Comparison of ENCODE assay signal across 9 mouse cellular contexts in the genomic region with DNA sequence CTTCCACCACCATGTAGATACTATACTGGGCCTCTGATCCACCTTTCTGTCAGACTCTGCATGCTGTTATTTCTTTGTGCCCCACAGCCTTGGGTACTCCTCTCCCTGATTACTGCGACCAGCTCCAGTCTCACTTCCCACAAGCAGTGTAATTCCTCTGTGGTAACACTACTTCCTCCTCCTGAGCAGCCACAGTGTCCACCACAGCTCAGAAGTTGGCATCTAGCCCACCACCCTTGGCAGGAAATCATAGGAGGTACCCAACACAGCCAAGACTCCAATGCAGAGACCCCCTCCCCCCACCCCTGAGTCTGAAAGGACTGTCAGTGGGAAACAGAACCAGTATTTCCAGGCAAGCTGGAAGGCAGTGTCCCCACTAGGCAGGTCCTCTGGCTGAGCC. TPM values are rescaled to one million over a fixed set of nuclear protein-coding genes. Genes with fewer than 3 reads are reported as not detected.
DNase-seq lines count a peak whose midpoint lies in the region; ATAC-seq lines count a peak whose summit lies in the region.
"Had no signal": no experiment of that assay in that cellular context is flagged by ENCODE, and none has a peak within 500 bp of the region (broad histone marks: within the 10 kb centered on the region; RNA-seq: fewer than 3 reads in every experiment).

No protein-coding gene starts in this region.

- peak; percentile 77; the same call in 1 of the 2 replicates for ATAC-seq in forebrain, embryonic 14.5 days
- no peak for ATAC-seq in forebrain, embryonic 12.5 days (ENCODE audit: low FRiP score)
- peak; percentile 79 for ATAC-seq in hindbrain, embryonic 16.5 days
- peak; percentile 91 for ATAC-seq in lung, embryonic 16.5 days (ENCODE audit: low read depth)
- ATAC-seq in stomach, embryonic 16.5 days (ENCODE audit: insufficient read depth, low FRiP score): peak; percentile 28

- no peak overlapping the region for H3K4me3 ChIP-seq in forebrain, embryonic 14.5 days (ENCODE audit: low read depth, low read length)
- H3K4me3 ChIP-seq in forebrain, embryonic 12.5 days (replicated peaks): no peak overlapping the region
- H3K4me3 ChIP-seq in hindbrain, embryonic 16.5 days (ENCODE audit: low read length): no peak overlapping the region
- no peak overlapping the region for H3K4me3 ChIP-seq in lung, embryonic 16.5 days (ENCODE audit: low read length)
- no peak overlapping the region for H3K4me3 ChIP-seq in stomach, embryonic 16.5 days (replicated peaks; ENCODE audit: low read length)

- no peak overlapping the region for H3K9ac ChIP-seq in forebrain, embryonic 14.5 days (ENCODE audit: low read length)
- no peak overlapping the region for H3K9ac ChIP-seq in forebrain, embryonic 12.5 days
- H3K9ac ChIP-seq in hindbrain, embryonic 16.5 days (ENCODE audit: low read depth, low read length): no peak overlapping the region
- no peak overlapping the region for H3K9ac ChIP-seq in lung, embryonic 16.5 days (ENCODE audit: low read length)
- H3K9ac ChIP-seq in stomach, embryonic 16.5 days (ENCODE audit: low read length): no peak overlapping the region

- WGBS in forebrain, embryonic 14.5 days: 89% methylated on average over 1 of the region's 1 CpGs
- WGBS in forebrain, embryonic 12.5 days: 84% methylated on average over 1 of the region's 1 CpGs
- WGBS in hindbrain, embryonic 16.5 days: 72% methylated on average over 1 of the region's 1 CpGs
- 31% methylated on average over 1 of the region's 1 CpGs for WGBS in lung, embryonic 16.5 days
- WGBS in stomach, embryonic 16.5 days: 70% methylated on average over 1 of the region's 1 CpGs

- H3K9me3 ChIP-seq in forebrain, embryonic 14.5 days (replicated peaks; ENCODE audit: control insufficient read depth, low read length): no peaks in the 10 kb centered on the region
- H3K9me3 ChIP-seq in forebrain, embryonic 12.5 days: no peaks in the 10 kb centered on the region
- H3K9me3 ChIP-seq in hindbrain, embryonic 16.5 days (ENCODE audit: control insufficient read depth, low read length): no peaks in the 10 kb centered on the region
- H3K9me3 ChIP-seq in lung, embryonic 16.5 days (ENCODE audit: control insufficient read depth, low read length): no peaks in the 10 kb centered on the region
- H3K9me3 ChIP-seq in stomach, embryonic 16.5 days (replicated peaks; ENCODE audit: control insufficient read depth, low read length): no peaks in the 10 kb centered on the region

- no peak overlapping the region; the same call in 1 of the 2 replicates for H3K27ac ChIP-seq in forebrain, embryonic 14.5 days (ENCODE audit: low read depth, low read length)
- no peak overlapping the region for H3K27ac ChIP-seq in forebrain, embryonic 12.5 days
- H3K27ac ChIP-seq in hindbrain, embryonic 16.5 days (ENCODE audit: low read depth, low read length): peak overlapping the region; percentile 50
- H3K27ac ChIP-seq in lung, embryonic 16.5 days (ENCODE audit: low read length): peak overlapping the region; percentile 45; the same call in 1 of the 2 replicates
- 0 out of 2 replicates have a peak overlapping the region, but pooled peaks have one; percentile 8 for H3K27ac ChIP-seq in stomach, embryonic 16.5 days (ENCODE audit: low read length)
- H3K27ac ChIP-seq: macrophage had no signal

- H3K27me3 ChIP-seq in forebrain, embryonic 14.5 days (replicated peaks; ENCODE audit: control insufficient read depth, insufficient read depth, low read length): no peaks in the 10 kb centered on the region
- H3K27me3 ChIP-seq in forebrain, embryonic 12.5 days: no peaks in the 10 kb centered on the region
- H3K27me3 ChIP-seq in hindbrain, embryonic 16.5 days (replicated peaks; ENCODE audit: control insufficient read depth, insufficient read depth, low read length): no peaks in the 10 kb centered on the region
- H3K27me3 ChIP-seq in lung, embryonic 16.5 days (ENCODE audit: control insufficient read depth, insufficient read depth, low read depth, low read length): no peaks in the 10 kb centered on the region
- H3K27me3 ChIP-seq in stomach, embryonic 16.5 days (ENCODE audit: control insufficient read depth, insufficient read depth, low read length): no peaks in the 10 kb centered on the region

- DNase-seq in forebrain, embryonic 14.5 days (ENCODE audit: low spot score): peak; percentile 75
- peak; percentile 45 for DNase-seq in ovary, postnatal 36 days (ENCODE audit: low spot score)
- no peak for DNase-seq in ovary, adult 18-20 months (ENCODE audit: low spot score)
- DNase-seq in c-Kit-positive CD71-positive TER-119-positive erythroid progenitor cells, embryonic 14.5 days (ENCODE audit: low spot score): no peak

- no peak overlapping the region for H3K4me2 ChIP-seq in forebrain, embryonic 14.5 days (ENCODE audit: low read length)
- H3K4me2 ChIP-seq in forebrain, embryonic 12.5 days: no peak overlapping the region
- no peak overlapping the region for H3K4me2 ChIP-seq in hindbrain, embryonic 16.5 days (ENCODE audit: low read length)
- no peak overlapping the region for H3K4me2 ChIP-seq in lung, embryonic 16.5 days (ENCODE audit: low read depth, low read length)
- H3K4me2 ChIP-seq in stomach, embryonic 16.5 days (ENCODE audit: low read depth, low read length): no peak overlapping the region

- peaks cover 38% of the 10 kb centered on the region for H3K36me3 ChIP-seq in forebrain, embryonic 14.5 days (ENCODE audit: control insufficient read depth, insufficient read depth, low read length)
- H3K36me3 ChIP-seq in forebrain, embryonic 12.5 days (replicated peaks): peaks cover 34% of the 10 kb centered on the region
- peaks cover 5% of the 10 kb centered on the region; the same call in 1 of the 2 replicates for H3K36me3 ChIP-seq in hindbrain, embryonic 16.5 days (ENCODE audit: control insufficient read depth, insufficient read depth, low read length)
- H3K36me3 ChIP-seq in lung, embryonic 16.5 days (ENCODE audit: control insufficient read depth, insufficient read depth, low read length): no peaks in the 10 kb centered on the region
- no peaks in the 10 kb centered on the region for H3K36me3 ChIP-seq in stomach, embryonic 16.5 days (ENCODE audit: control insufficient read depth, insufficient read depth, low read length)

- H3K4me1 ChIP-seq in forebrain, embryonic 14.5 days (ENCODE audit: control insufficient read depth, insufficient read depth, low read length): 0 out of 2 replicates have a peak, but pooled peaks cover 3% of the 10 kb centered on the region
- peaks cover 4% of the 10 kb centered on the region; the same call in 1 of the 2 replicates for H3K4me1 ChIP-seq in forebrain, embryonic 12.5 days
- peaks cover 8% of the 10 kb centered on the region for H3K4me1 ChIP-seq in hindbrain, embryonic 16.5 days (ENCODE audit: control insufficient read depth, insufficient read depth, low read depth, low read length)
- peaks cover 24% of the 10 kb centered on the region for H3K4me1 ChIP-seq in lung, embryonic 16.5 days (replicated peaks; ENCODE audit: control insufficient read depth, insufficient read depth, low read length)
- H3K4me1 ChIP-seq in stomach, embryonic 16.5 days (ENCODE audit: control insufficient read depth, insufficient read depth, low read length): peaks cover 18% of the 10 kb centered on the region

RNA-seq across cellular contexts. Expression of gene Wnk2, which starts 47.4 kb away (rescaled TPM):
- 14.9 and 17.8 TPM in 2 replicates for polyA plus RNA-seq in forebrain, embryonic 14.5 days (2014; fragmentation: Nextera tagmentation; extraction: Ambion mirVana)
- 11.4 and 13.7 TPM in 2 replicates for polyA plus RNA-seq in forebrain, embryonic 12.5 days (2016; fragmentation: Nextera tagmentation; extraction: Ambion mirVana)
- polyA plus RNA-seq in hindbrain, embryonic 16.5 days (2015; fragmentation: Nextera tagmentation; extraction: Ambion mirVana): 15.6 and 17.9 TPM in 2 replicates
- 0.85 and 0.98 TPM in 2 replicates for polyA plus RNA-seq in lung, embryonic 16.5 days (2015; fragmentation: Nextera tagmentation; extraction: Ambion mirVana)
- 3.3 and 3.4 TPM in 2 replicates for polyA plus RNA-seq in stomach, embryonic 16.5 days (2015; fragmentation: Nextera tagmentation; extraction: Ambion mirVana)
- polyA plus RNA-seq: macrophage had no signal

Comparison
In these comparisons a context has a peak if more than half of its experiments do, and no peak if none do; other contexts are left out.
1. DNase-seq: peak in forebrain, embryonic 14.5 days (single experiment) and ovary, postnatal 36 days (single experiment); none in ovary, adult 18-20 months (single experiment) and c-Kit-positive CD71-positive TER-119-positive erythroid progenitor cells, embryonic 14.5 days (single experiment).
2. H3K27ac ChIP-seq: peak in hindbrain, embryonic 16.5 days (single experiment), lung, embryonic 16.5 days (single experiment) and stomach, embryonic 16.5 days (single experiment); none in forebrain, embryonic 14.5 days (single experiment) and forebrain, embryonic 12.5 days (single experiment).